In the genomic region with DNA sequence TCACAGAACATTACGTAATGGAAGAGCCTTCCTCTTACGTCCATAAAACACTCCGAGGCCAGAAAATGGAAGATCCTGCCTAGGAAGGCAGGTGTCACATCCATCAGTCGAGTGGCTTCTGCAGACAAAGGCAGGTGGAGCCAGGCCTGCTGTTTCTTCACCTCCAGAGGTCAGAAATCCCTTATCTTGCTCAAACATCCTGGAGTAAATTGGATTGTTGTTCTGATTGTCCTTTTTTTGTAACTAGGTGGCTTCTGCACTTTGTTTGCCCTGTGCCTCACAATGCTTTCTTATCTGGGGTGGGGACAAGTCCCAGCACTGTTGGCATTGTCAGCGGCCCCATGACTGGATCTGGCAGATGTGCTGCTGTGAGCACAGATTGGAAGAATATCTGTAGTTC, we compare ENCODE assay signal across 23 mouse cellular contexts.
A peak's percentile ranks its signal among the peaks of the same experiment; 100 is the strongest.
DNase-seq lines count a peak whose midpoint lies in the region; ATAC-seq and TF ChIP-seq lines count a peak whose summit lies in the region.
"Had no signal": no experiment of that assay in that cellular context is flagged by ENCODE, and none has a peak within 500 bp of the region (broad histone marks: within the 10 kb centered on the region; RNA-seq: fewer than 3 reads in every experiment).

No protein-coding gene starts in this region.

- H3K27ac ChIP-seq in kidney, adult 2 months (ENCODE audit: insufficient read depth, low read depth, low read length) = no peak overlapping the region
- H3K27ac ChIP-seq in kidney, embryonic 14.5 days (ENCODE audit: low read depth, low read length) = no peak overlapping the region
- no peak overlapping the region for H3K27ac ChIP-seq in hindbrain, embryonic 10.5 days
- H3K27ac ChIP-seq: forebrain, embryonic 10.5 days; forebrain, embryonic 13.5 days; hindbrain, embryonic 14.5 days; hindbrain, postnatal 0 days had no signal

- H3K4me1 ChIP-seq in kidney, adult 2 months (ENCODE audit: control insufficient read depth, insufficient read depth, low read length) = no peaks in the 10 kb centered on the region
- H3K4me1 ChIP-seq in kidney, embryonic 14.5 days (ENCODE audit: control insufficient read depth, insufficient read depth, low read length) = no peaks in the 10 kb centered on the region
- no peaks in the 10 kb centered on the region for H3K4me1 ChIP-seq in hindbrain, embryonic 10.5 days (replicated peaks)
- H3K4me1 ChIP-seq: forebrain, embryonic 10.5 days; forebrain, embryonic 13.5 days had no signal

- no peak overlapping the region for H3K4me2 ChIP-seq in kidney, embryonic 14.5 days (replicated peaks; ENCODE audit: low read depth, low read length)
- H3K4me2 ChIP-seq: forebrain, embryonic 13.5 days; heart, embryonic 11.5 days; hindbrain, embryonic 14.5 days had no signal

- 56% methylated on average over 5 of the region's 5 CpGs for WGBS in kidney, adult 2 months
- 53% methylated on average over 5 of the region's 5 CpGs for WGBS in kidney, embryonic 14.5 days
- 70% methylated on average over 5 of the region's 5 CpGs for WGBS in hindbrain, embryonic 10.5 days

- H3K27me3 ChIP-seq in kidney, adult 2 months (replicated peaks; ENCODE audit: control insufficient read depth, insufficient read depth, low read length) = no peaks in the 10 kb centered on the region
- H3K27me3 ChIP-seq in kidney, embryonic 14.5 days (ENCODE audit: control insufficient read depth, insufficient read depth, low read length) = no peaks in the 10 kb centered on the region
- no peaks in the 10 kb centered on the region for H3K27me3 ChIP-seq in hindbrain, embryonic 10.5 days (ENCODE audit: insufficient read depth, poor library complexity, severe bottlenecking)
- H3K27me3 ChIP-seq: forebrain, embryonic 13.5 days had no signal

- no peak for ATAC-seq in kidney, embryonic 14.5 days (ENCODE audit: low FRiP score, low TSS enrichment)
- ATAC-seq: activated CD4-positive, CD25-positive, alpha-beta regulatory T cell, adult 4 months; forebrain, embryonic 13.5 days; forebrain, embryonic 16.5 days; hindbrain, postnatal 0 days had no signal

- H3K36me3 ChIP-seq in kidney, adult 2 months (ENCODE audit: control insufficient read depth, insufficient read depth, low read length) = no peaks in the 10 kb centered on the region
- H3K36me3 ChIP-seq in kidney, embryonic 14.5 days (ENCODE audit: control insufficient read depth, insufficient read depth, low read length) = no peaks in the 10 kb centered on the region
- no peaks in the 10 kb centered on the region for H3K36me3 ChIP-seq in hindbrain, embryonic 10.5 days
- H3K36me3 ChIP-seq: forebrain, embryonic 10.5 days had no signal

- no peak overlapping the region for H3K4me3 ChIP-seq in kidney, adult 2 months (ENCODE audit: insufficient read depth, low read depth, low read length)
- H3K4me3 ChIP-seq in kidney, embryonic 14.5 days (ENCODE audit: low read length) = no peak overlapping the region
- H3K4me3 ChIP-seq in hindbrain, embryonic 10.5 days = no peak overlapping the region
- H3K4me3 ChIP-seq: forebrain, embryonic 10.5 days; forebrain, embryonic 13.5 days had no signal

- H3K9ac ChIP-seq in kidney, embryonic 14.5 days (ENCODE audit: low read depth, low read length) = no peak overlapping the region
- H3K9ac ChIP-seq: forebrain, embryonic 13.5 days; hindbrain, embryonic 14.5 days had no signal

- peak; percentile 33 for DNase-seq in adrenal gland, postnatal 14 days
- no peak for DNase-seq in adrenal gland, adult 2 months
- DNase-seq in kidney, adult 2 months = peak; percentile 56
- peak; percentile 22 for DNase-seq in kidney, postnatal 14 days
- DNase-seq in c-Kit-positive CD71-positive TER-119-positive erythroid progenitor cells, embryonic 14.5 days (ENCODE audit: low spot score) = no peak
- no peak for DNase-seq in hindbrain, embryonic 10.5 days (ENCODE audit: low spot score)
- no peak for DNase-seq in gastrocnemius, postnatal 4 days (ENCODE audit: low spot score in 2 of 2)
- DNase-seq: adrenal gland, postnatal 25 days; cerebellum, adult 18-20 months; cerebellum, adult 9-10 months; cerebellum, postnatal 14 days; gastrocnemius, postnatal 10 days; gastrocnemius, postnatal 36 days; heart, adult 11 months; heart, postnatal 36 days had no signal

- no peak for TF ChIP-seq CTCF in kidney, adult 2 months (conservative IDR thresholded peaks at IDR 0.05; ENCODE audit: insufficient read depth, insufficient read length, low read depth, low read length)

- no peak for TF ChIP-seq POLR2A in kidney, adult 2 months (IDR thresholded peaks at IDR 0.05; ENCODE audit: low read depth, low read length)

- no peaks in the 10 kb centered on the region for H3K9me3 ChIP-seq in kidney, embryonic 14.5 days (ENCODE audit: control insufficient read depth, low read length)
- H3K9me3 ChIP-seq in hindbrain, embryonic 10.5 days = peaks cover 18% of the 10 kb centered on the region

Comparison
In these comparisons a context has a peak if more than half of its experiments do, and no peak if none do; other contexts are left out.
1. DNase-seq: peak in adrenal gland, postnatal 14 days (single experiment), kidney, adult 2 months (single experiment) and kidney, postnatal 14 days (single experiment); none in adrenal gland, adult 2 months (single experiment), c-Kit-positive CD71-positive TER-119-positive erythroid progenitor cells, embryonic 14.5 days (single experiment), hindbrain, embryonic 10.5 days (single experiment) and gastrocnemius, postnatal 4 days (0 of 2).